Mouse (Mus musculus) adrenal gland, postnatal 14 days (tissue): ENCODE results near the gene Mamstr. TPM values are rescaled to one million over a fixed set of nuclear protein-coding genes. Genes with fewer than 3 reads are reported as not detected.
"Not testable (repeated sequence)": the region's sequence is repeated elsewhere in the genome, so short reads cannot be mapped to it uniquely, and the experiment has no call there.

Experiments used
- DNase-seq: peaks from one replicate; pipeline ENCODE4 v3.0.0; 2021; ENCODE audit warnings: mixed read lengths
- total RNA-seq: library from RNA; stranded (reverse); gene quantifications from 2 replicates; pipeline ENCODE4 v1.2.3, GENCODE M21; 2021

The Mamstr gene
- total RNA-seq, 1 experiment from 2014 or later = 4.9 TPM

DNA sequence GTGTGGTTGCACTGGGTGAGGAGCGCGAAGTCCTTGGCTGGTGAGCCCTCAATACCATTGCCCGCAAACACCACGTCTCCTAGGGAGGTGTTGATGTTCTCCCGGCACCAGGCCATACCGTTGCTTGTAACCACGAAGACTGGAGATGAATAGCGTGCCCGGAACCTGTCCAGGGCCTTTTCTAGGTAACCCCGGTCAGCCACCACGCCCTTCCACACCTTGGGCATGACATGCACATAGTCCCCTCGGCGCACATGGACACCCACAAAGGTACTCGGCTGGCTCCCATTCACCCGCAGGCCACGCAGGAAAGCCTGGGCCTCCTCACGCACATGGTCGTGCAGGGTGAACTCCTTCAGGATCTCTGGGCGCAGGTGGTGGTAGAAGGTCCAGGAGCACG lies 10.7 kb downstream of the Mamstr start:
- not testable (repeated sequence) for DNase-seq

DNA sequence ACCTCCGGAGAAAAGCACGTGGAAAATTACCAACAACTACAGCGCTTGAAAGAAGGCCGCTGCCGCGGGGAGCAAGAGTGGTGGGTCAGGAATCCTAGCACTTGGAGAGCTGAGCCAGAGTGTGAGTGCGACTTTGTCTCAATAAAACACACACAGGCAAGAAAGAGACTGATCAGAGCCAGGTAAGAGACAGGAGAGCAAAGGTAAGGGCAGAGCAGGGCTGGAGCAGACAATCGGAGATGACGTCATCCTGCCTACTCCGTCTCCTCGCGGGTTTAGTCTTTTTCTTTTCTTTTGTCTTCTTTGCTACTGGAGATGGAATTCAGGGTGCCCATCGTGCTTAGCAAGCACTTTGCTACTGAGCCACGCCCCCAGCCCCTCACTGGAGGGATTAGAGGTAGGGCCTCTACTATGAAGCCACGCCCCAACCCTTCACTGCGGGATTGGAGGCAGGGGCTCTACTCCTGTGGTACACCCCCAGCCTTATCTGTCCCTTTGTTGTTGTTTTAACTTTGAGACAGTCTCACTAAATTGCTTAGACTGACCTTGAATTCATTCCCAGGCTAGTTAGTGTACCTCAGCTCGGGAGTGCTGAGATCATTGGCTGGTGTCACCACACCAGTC lies 14.8 kb downstream of the Mamstr start:
- no peak for DNase-seq

DNA sequence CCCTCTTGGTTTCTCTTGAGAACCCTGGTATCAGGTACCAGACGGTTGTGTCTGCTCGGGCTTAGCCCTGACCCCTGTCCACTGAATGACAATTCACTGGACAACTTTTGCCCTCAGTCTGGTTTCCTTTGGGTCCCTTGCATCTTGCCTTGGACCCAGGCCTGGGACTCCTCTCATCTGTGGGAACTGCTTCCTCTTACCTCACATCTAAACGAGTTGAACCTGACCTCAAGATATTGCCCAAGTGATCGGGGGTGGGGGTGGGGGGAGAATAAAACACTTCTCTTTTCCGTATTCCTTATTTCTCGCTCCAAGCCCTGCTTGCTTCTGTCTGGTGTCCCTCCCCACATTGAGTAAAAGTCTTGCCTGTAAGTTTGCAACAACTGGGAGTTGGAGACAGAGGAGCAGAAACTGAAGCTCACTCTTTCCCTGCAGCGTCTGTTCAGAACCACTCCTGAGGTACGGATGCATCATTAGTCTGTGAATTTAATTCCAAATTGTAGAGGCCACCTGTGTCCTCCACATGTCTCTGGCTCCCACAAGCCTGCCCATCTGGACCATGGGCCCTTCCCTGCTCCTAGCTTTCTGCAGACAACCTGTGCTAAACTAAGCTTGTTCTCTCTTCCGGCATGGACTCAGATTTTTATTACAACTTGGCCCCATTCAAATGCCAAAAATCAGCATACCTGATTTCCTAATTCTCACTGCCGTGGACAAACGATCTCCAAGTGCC lies 21.1 kb downstream of the Mamstr start:
- no peak for DNase-seq

DNA sequence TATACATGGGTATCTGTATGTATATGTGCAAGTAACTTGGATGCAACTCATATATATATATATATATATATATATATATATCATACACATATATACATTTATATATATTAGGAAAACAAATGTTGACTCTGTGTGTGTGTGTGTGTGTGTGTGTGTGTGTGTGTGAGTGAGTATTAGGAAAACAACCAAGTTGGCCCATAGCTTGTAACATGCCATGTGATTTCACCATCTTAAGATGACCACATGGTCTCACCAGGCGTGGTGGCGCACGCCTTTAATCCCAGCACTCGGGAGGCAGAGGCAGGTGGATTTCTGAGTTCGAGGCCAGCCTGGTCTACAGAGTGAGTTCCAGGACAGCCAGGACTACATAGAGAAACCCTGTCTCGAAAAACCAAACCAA lies 21.9 kb downstream of the Mamstr start:
- not testable (repeated sequence) for DNase-seq

DNA sequence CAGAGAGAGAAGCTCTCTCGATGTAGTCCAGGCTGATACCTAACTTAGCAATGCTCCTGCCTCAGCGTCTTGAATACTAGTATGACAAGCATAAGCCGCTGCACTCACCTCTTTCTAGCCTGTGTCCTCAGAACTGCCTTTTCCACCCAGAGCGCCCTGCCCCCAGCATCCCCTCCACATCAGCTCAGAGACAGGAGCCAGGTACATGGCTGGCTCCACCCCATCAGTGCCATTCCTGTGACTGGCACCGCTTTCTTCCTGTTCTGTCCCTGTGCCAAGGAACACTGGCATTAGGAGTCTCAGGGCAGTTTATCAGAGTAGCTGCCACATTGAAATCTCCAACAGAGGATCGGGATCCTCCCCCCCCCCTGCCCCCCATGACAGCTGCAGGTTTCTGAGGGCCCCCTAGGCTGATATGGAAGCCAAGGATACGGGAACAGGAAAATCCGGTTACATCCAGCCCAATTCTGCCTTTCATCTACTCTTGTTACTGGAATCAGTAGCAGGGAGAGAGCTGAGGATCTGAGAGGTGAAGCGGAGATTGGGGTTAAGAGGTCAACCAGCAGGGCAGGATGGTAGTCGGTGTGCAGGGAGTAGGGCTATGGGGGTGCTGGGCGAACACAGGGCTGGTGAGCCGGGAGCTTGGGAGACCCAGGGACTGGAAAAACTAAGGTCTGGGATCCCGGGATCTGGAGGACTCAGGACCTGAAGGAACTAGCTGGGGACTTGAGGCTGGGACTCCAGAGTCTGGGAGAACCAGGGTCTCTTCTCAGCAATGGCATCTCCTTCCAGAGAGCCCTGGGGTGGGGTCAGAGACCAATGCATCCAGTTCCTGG lies 25.7 kb downstream of the Mamstr start:
- DNase-seq = no peak

DNA sequence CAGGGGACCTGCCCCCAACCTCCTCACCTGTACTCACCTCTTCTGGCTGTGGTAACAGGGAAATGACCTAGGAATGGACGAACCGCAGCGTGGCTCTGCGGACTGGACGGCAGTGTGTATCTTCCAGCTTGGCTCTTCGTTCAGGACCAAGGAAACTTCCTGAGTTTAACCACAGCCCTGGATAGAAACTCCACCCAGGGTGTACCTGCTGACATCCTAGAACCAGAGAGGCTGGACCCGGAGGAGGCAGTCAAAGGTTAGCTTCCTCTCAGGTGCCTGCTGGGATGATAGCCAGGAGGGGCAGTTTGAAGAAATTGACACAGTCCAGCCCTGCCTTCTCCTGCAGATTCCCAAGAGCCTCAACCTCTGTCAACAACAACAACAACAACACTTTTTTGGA lies 26.4 kb downstream of the Mamstr start, which contains the start of gene Fut2:
Fut2 (minus strand) TSS at position 234 of the 400 bp plus-strand sequence.
- no peak for DNase-seq

DNA sequence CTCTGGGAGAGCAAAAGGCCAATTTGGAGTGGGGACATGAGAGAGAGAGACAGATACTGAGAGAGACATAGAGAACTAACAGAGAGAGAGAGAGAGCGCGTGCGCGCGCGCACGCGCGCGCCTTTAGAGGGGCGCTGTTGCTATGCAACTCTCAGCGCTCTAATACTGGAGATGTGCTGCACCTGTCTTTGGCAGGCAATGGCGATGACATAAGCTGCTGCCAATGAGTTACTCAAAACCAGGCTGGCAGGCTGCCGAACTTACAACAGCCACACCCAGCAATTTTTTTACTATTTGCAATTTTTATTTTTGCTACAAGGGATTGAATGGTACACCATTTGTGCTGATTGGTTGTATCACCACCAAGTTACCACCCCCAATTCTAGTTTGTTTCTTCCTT lies 28.0 kb downstream of the Mamstr start:
- no peak for DNase-seq

DNA sequence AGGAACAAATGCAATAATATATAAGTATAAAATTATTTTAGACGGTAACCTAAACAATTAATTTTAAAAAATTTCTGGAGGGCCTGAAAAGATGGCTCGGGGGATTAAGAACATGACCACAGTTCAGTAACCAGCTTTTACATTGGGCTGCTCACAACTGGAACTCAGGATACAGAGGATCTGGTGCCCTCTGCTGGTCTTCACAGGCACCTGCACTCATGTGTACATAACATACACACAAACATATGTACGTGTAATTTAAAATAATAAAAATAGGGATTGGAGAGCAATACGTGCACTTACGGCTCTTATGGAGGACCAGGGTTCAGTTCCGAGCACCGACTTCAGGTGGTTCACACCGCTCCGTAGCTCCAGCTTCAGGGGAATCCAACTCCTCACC lies 29.1 kb downstream of the Mamstr start:
- DNase-seq = no peak

DNA sequence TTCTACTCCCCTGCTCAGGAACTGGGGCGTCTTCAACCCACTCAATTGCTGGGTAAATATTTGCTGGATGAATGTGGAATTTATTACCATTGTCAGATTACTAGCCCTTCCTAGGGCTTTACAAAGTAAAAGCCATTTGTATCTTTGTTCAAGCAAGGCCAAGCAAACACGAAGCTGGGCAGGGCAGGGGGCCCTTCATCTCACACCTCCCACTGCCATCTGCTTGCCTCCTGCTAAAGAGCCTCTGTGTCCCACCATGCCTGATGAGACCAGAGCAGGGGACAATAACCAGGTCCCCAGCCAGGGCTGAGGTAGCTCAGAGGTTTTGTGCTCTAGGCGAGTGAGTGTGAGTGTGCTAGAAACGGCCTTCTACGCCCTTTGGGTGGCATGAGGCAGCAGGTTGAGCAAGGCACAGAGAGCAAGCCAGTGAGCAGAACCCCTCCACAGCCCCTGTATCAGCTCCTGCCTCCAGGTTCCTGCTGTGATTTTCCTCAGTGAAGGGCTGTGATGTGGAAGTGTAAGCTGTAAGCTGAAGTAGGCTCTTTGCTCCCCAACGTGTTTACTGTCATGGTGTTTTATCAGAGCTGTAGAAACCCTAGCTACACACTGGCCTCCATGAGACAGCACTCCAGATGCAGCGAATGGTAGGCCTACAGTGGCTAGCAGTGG lies 38.0 kb downstream of the Mamstr start:
- DNase-seq = no peak

DNA sequence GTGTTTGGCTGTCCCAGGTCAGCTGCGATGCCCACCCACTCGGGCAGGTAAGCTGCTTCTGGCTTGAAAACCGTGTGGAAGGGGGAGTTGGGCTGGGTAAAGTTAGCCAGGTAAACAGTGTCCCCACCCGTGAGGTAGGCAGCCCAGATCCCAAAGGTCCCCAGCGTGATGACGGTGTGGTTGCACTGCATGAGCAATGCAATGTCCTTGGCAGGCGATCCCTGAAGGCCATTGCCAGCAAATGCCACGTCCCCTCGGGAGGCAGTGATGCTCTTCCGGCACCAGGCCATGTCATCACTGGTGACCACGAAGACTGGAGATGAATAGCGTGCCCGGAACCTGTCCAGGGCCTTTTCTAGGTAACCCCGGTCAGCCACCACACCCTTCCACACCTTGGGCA lies 38.7 kb downstream of the Mamstr start:
- DNase-seq = peak; percentile 72

DNA sequence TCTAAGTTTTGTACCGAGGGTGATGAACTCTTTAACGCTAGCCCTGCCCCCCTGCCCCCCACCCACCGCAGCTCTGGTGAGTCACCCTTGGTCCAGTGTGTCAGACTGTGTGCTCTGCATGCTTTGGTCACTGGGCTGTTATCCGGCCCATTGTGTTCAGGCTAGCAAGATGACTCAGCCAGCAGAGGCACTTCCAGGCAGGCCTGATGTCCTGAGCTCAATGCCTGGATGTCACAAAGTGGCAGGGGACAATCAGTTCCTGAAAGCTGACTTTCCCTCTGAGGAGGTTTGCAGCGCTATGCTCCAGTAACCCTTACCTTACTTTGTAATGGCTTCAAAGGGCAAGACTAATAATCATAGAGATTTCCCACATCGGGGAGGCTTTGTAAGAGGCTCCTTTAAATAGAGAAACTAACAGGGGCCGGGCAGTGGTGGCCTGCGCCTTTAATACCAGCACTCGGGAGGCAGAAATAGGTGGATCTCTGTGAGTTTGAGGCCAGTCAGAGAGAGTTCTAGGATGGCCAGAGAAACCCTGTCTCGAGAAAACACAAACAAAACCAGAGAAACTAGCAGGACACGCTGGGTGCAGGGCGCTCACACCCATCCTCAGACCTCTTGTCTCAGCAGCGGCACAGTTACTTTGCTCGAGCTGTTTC lies 40.3 kb downstream of the Mamstr start:
- DNase-seq = peak; percentile 80

DNA sequence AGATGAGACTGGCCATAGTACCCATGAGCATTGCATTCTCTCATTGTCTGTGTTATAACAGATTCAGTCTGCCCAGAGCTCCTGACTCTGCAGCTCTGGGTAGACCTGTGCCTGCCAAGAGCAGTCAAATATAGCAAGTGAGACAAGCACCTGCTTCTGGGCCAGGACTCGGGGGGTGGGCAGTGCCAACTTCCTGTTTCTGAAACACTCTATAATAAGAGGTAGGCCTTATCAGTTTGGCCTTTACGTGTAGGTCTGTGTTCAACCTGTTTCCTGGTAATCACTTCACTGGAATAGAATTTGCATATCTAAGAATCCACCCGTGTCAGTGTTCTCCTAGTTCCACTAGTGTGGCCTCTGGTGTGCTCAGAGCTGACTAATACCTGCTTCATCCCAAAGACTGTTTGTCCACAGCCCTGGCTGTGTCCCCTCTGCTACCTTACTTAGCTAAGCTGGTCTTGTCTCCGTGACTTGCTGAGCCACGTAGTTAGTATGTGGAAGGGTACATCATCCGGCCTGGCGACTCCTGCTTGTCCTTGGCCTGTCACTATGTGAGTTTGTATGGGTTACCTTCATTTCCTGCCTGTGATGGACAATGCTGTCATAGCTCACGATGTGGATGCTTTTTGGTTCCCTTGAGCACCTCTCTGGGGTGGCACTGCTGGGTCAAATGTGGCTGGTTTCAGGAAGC lies 41.4 kb downstream of the Mamstr start:
- no peak for DNase-seq

DNA sequence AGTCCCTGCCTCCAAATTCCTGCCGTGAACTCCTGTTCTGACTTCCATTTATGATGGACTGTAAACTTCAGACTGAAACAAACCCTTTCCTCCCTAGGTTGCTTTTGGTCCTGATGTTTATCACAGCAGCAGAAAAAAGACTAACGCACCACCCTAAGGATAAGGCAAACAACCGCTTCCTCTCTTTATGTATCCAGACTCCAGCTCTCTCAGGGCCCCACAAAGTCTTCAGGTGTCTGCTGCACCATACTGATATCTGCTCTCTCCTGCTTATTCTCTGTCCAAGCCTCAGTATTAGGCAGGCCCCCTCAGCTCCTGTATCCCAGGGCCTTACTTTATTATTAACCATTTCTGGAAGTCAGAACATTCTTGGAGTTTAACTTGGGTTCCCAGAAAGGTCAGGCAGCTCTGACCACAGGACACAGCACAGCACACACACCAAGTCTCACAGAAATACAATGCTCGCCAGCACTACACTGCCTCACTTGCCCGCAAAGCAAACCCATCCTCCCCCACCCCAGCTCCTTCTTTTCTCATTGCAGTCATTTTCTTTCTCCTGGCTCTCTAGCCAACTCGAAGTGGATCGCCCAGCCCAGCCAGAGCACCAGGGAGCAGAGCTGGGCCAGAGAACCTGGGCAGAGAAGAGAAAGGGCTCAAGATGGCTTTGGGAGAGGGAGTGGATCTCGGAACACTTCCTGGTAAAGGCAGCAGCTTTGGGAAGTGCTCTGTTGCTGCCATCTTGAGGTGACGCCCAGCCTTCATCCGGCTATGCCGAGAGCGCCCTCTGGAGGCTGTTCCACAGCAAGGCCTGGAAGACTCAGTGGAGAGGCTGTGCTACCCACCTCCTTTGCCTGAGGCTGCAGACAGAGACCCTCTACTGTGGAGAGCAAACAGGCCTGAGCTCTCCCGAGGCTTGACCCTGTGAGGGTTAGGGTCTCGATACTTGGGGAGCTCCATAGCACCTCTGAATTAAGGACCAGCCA lies 42.7 kb downstream of the Mamstr start:
- DNase-seq = peak; percentile 94

DNA sequence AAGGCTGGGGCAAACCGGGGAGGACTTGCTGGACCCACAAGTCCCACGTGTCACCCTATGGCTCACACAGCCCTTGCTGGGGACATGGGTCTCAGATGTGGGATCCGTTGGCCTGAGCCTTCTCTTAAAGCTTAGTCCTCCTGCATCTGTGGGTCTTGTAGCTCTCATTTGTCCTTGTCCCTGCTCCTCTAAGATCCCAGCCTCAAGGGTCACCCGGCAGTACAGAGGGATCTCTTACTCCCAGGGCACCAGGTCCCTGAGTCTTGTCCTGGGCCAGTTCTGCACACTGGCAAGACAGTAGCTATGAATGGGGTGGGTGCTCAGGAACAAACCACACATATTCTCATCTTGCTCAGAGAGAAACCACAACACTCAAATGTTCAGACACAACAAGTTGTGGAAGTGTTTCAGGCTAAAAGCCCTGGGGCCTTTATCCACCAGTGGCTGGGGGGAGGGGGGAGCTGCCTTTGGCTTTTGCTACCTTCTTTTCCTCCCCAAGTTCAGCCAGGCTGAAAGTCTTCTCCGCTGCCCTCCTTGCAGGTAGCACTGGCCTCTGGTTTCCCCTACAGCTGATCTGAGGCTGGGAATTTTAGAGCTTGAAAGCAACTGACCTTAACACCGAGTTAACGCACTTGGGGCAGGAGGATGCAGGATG lies 43.7 kb downstream of the Mamstr start, which contains the start of gene Ntn5:
Ntn5 (plus strand) TSS at position 627 of the 655 bp plus-strand sequence.
- DNase-seq = no peak

DNA sequence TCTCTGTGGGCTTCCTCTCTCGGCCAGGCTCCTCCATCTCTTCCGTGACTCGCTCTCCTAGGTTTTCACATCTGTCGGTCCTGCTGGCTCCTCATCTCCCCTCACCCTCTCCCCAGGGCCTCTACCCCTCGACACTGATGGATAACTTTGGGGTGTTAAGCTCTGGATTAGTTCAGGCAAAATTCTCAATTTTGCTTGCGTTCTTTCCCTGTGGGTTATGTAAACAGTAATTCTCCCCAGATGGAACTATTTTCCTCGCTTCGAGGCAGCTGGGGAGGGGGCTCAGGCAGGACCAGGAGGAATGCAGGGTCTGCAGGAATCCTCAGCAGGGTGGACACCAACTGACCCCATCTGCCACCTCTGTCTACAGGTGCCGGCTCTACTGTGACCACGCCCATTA lies 46.0 kb downstream of the Mamstr start:
- no peak for DNase-seq

DNA sequence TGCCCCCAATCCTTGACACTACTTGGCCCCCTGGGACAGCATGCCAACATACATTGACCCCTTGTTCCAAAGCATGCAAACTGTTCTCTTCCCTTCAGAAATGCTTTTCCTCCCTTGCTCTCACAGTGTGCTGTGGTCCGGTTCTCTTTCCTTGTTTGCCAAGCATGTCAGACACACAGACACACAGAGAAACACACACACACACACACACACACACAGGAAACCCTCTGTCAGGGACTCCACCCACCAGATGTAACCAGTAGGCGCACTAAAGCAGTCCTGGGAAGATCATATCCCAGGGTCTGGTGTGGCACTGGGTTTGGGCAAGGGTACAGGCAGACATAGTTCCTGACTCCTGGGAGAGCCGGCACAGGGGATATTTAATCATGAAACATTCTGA lies 47.1 kb downstream of the Mamstr start:
- no peak for DNase-seq

DNA sequence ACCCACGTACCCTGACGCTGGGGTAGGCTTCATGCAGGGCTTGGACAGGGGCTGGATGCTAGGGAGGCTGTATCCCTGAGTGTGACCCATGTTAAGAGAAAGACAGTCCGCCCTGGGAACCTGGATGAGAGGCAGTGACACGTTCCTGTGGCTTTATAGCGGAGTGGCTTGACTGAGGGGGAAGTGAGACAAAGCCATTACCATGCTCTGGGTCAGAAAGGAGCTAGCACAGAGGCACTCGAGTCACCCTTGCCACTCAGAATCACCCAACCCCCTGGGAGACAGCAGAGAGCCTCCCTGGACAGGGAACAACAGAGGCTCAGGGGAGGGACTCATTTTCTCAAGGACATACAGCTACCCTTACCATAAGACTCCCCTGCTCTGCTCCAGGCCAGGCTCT lies 49.3 kb downstream of the Mamstr start:
- no peak for DNase-seq

DNA sequence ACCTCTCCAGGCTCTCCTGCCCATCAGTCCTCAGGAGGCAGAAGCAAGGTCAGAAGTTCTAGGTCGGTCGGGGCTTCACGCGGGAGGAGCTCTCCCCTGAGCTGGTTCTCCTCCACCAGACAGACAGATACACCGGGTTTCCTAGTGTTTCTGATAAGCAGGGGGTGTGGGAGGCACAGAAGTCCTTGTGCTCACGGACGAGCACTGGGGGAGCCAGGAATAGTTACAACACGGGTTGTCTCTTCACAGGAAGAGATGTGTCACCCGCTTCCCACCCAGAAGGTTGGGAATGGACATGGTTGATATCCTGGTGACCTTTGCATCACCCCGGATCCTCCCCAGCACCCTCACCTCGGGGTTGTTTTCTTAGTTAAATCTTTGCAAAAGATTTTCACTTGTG lies 50.0 kb downstream of the Mamstr start:
- peak; percentile 43 for DNase-seq

DNA sequence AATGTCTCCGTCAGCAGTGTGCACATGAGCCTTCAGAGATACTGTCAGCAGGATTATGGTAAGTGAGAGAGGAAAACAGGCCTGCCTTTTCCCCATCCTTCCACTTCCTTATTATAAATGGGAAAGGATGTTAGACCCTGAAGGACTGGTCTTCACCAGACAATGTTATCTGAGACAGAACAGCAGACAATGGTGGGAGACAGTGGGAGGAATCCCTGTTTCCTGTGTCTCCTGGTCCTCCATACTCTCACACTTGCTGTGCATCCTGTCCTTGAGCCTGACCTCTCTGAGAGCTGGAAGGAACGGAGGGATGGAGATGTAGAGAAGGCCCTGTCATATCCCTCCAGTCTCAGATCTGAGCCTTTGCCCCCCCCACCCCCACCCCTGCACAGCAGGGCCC lies 52.6 kb downstream of the Mamstr start:
- no peak for DNase-seq
